Mouse (Mus musculus) fibroblast of lung, adult 2 months (primary cell): ENCODE data around the gene Cabp7.

Experiments
- DNase-seq: peaks from one replicate; pipeline ENCODE4 v3.0.0-alpha.2; 2011; ENCODE audit warnings: low read depth

Gene Cabp7

DNA sequence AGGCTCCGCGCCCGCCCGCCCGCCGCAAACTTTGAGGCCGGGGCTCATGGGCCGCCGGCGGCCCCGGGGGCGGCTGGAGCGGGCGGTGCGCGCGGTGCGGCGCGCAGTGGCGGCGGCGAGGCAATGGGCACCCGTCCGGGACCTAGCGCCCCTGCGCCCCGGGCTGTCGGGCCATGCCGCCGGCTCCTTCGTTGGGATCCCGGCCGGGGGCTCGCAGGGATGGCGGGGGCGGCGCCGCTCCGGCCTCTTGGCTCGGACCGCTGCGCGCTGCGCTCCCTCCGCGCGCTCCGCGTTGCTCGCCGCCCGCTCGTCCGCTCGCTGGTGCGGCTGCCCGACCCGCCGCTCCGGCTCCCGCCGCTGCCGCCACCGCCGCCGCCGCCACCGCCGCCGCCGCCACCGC lies at the start of gene Cabp7:
Cabp7 (minus strand) TSS at position 46 of the 400 bp plus-strand sequence.
- no peak for DNase-seq

DNA sequence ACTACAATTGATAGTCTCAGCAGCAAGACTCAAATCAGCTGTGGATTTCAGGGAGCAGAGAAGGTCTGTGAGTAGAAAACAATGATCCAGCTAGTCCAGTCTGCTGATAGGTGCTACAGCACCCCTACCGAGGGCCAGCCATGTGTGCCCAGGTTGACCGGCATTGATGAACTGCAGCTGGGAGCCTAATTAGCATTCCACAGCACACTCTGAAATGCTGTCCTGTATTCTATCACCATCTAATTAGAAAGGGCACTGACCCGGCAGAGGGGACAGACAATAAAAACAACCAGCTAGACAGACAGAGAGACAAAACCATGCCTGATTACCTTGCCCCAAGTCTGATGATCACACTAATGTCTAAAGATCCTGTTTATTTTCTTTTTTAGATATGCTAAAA lies 46.4 kb upstream of the Cabp7 start:
- DNase-seq: no peak

DNA sequence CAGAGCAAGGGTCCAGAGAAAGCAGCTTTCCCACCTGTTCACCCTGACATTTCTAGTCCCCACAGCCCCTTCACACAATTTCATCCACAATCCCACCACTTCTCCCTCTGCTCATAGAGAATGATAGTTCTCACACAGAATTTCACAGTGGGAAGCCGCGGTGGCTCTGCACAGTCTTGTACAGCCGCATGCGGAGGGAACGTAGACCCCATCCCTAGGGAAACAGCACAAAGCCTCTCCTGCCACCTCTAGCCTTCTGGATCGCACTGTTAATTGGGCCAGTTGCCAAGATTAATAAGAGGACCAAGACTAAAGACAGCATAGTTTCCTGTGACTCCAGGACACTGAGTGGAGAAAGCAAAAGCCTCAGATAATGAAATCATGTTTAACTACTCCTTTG lies 45.0 kb upstream of the Cabp7 start:
- DNase-seq: no peak

DNA sequence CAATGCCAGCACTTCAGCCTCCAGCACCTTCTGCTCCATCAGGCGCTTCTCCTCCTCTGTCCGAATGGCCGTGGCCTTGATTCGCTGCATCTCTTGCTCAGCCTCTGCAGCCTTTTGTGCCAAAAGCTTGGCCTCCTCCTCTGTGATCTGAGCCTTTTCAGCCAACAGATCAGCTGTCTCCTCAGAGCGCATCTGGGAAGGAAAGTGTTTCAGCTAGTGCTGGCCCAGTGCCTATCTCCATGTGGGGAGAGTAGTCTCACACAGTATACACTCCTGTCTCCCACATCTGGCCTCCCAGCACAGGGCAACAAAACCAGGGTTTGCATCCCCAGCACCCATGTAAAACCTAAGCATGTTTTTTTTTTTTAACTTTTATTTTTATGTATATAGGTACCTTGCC lies 43.1 kb upstream of the Cabp7 start:
- no peak for DNase-seq

DNA sequence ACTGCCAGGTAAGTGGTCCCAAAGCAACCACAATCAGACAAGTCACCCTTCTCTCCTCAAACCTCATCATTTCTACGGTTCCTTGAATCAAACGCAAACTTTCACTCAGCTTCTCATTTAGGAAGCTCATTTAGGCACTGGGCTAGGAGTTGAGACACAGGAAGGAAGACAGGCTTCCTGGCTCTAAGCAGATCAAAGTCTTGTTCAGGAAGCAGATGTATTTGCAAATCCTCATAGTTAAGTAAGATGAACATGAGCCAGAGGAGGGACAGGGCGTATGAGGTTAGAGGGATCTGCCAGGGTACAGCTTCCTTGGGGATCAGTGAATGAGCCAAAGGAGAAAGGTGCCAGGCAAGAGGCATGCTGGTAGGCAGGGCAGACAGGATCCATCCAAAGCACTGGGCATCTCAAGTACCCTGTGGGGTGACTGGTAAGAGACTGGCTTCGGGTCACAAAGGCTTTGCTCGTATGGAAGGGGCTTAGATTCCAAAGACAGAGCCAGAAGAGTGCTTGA lies 38.1 kb upstream of the Cabp7 start:
- no peak for DNase-seq

DNA sequence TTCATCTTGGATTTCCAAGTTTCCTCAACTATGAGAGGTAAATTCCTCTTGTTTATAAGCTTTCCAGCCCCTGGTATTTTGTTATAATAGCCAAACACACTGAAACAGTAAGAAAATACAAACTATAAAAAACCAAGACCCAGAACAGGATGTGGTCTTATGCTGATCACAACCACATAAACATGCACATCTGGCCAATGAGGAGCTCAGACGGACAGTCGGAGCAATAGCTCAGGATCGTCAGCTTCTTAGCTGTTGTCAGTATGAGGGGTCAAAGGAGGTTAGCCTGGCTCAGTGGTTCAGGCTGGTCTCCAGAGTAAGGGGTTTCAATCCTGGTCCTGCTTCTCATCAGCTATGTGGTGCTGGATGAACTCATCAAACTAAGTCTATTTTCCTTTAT lies 36.5 kb upstream of the Cabp7 start:
- no peak for DNase-seq

DNA sequence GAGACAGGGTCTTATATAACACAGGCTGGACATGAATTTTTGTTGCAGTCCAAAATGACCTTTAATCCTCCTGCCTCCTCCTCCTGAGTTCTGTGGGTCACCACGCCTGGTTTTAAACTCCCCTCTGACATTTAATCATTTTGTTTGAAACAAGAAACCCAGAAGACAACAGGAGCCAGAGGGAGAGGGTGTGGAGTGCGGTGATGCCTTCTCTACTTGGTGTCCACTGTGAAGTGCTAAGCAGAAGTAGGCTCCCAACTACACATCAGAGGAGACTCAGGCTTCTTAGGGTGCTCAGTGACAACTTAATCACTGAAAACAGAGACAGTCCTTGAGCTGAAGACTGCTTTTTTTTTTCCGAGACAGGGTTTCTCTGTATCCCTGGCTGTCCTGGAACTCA lies 34.3 kb upstream of the Cabp7 start:
- no peak for DNase-seq

DNA sequence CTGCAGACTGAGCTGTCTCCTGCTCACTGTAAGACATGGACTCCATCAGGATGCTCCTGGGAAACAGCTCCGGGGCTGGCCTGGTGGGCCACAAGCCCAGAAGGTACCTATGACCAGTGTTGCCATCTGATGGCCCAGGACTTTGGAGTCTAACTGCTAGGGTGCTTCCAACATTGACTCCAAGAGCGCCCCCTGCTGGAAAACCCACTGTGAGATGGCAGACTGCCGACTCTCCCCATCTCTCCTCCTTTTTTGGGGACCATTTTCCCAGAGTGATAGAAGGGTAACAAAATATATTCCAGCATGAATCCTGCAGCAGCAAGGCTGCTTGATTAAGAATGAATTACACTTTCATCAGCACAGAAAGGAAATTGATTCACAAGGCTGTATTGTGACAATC lies 26.3 kb upstream of the Cabp7 start:
- DNase-seq: no peak

DNA sequence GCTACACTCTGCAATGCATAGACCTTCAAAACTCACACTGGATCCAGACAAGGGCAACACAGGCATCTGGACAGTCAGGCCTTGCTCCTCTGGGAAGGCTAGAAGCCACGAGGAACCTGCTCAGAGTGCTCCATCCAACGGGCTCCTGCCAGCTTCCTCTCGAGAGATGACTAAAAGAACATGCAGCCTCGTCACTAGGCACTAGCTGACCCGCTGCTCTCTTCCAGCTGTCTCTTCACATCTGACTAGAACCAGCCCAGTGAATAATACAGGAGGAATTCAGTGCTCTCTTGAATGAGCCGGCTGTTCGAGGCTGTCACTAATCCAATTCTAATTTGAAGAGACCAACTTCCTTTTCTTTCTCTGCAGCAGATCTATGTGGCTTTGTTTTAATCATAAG lies 25.2 kb upstream of the Cabp7 start:
- DNase-seq: peak; percentile 32

DNA sequence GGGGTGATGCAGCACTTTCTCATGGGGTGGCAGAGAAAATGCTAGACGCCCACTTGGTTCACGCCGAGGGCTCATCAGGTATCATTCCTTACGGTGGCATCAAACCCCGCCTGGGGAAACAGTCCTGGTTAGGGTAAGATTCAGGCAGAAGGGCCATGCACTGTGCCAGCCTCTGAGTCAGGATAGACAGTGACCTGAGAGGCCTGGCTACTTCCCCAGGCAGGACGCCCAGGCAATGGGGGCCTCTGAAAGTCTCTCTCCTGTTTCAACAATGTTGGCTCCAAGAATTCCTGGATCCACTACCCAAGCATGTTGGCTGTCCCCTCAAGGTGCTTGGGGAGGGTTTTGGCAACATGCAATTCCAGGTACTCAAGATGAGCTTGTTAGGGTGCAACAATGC lies 23.3 kb upstream of the Cabp7 start:
- DNase-seq: no peak

DNA sequence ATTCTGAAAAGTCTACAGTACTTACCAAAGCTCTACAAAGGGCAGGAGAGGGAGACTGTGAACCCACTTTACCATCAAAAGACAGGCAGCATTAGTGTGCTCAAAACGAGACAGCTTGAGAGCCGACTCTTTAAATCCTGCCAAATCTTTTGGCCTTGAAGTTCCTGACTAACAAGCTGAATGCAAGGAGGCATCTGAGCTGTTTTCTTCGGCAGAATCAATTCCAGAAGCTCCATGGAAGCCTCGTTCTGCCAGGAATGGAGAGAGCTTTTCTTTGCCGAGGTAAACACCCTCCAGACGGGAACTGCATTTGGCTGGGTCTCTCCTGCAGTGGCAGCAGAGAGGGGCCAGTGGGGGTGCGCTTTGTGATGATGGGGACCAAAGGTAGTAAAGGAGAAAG lies 22.7 kb upstream of the Cabp7 start:
- DNase-seq: no peak

DNA sequence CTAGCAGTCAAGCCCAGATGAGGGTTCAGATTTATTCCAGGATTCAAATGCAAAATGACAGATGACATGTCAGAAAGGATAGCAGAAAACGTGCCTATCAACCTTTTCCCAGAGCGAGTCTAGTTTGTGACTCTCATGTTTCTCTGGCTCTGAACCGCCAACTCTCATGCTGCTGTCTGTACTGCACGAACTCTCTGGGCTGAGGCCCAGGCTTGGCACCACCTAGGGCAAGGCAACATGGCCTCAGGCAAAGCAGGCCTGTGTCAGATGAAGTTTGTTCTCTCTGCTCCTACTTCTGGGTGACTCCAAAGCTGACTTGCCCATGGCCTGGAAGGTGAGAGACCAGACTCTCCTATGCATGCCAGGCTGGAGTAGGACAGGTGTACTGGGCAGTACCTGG lies 21.8 kb upstream of the Cabp7 start:
- DNase-seq: no peak

DNA sequence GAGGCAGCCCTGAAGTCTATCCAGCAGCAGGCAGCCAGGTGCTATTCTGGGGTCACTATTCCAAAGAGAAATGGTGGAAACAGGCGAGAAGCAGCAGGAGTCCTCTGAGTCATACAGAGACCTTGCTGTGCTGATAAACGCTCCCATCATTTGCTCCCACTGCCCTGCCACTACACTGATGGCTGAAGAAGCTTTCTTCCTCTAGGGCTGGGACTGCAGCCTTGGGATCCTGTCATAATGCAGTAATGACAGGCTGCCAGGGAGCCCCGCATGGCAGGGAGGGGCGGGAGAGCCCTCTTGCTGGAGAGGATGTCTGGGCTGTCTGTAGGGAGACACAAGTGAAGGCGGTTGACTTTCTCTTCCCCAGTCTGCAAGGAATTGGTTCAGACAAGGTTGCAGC lies 17.9 kb upstream of the Cabp7 start:
- DNase-seq: no peak

DNA sequence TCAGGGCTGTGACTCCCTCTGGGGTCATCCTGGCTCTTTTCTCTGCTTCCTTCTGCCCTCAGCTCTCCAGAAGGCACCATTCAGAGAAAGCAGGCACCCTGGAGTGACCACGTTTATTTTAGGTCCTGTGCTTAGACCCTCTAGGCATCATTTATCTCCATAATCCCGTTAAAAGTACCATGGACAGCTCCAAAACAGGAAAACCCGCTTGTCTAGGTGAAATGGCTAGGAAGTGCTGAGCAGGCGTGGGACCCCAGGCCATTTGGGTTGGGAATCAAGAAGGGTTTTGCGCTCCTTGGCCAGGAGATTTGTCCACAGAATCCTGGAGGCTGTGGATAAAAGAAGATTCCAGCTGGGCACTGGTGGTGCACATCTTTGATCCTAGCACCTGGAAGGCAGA lies 17.1 kb upstream of the Cabp7 start:
- no peak for DNase-seq

DNA sequence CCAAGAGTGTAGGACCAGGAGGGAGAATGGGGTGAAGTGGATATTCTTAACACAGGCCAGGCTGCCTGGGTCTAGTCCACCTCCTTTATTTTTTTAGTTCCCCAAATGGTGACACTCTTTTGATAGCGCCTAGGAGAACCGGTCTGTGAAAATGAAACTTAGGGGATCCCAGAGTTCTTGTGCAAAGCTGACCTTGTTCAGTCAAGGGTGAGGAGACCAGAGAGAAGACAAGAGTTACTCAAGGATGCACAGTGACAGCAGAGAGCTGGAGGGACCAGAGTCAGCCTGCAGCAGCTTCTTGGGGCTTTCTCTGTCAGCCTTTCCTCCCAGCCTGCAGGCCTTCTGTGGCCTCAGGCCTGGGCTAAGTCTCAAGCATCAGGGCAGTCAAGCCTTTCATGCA lies 15.9 kb upstream of the Cabp7 start:
- DNase-seq: no peak

DNA sequence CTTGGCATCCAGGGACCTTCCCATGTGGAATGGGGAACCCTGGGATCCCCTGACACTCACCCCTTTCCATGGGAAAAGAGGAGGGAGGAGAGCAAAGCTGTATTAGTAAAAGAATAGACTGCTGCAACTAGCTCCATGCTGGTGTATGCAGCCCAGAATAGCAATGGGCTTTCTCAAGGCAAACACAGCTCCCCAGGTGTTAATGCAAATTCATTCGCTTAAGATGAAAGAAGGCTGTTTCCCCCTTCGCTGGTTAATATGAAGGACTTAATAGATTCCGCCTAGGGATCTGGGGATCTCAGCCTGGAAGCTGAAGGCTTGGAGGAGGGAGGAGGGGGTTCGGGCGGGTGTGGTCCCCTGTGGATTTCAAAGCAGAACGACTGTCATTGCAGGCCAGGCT lies 15.4 kb upstream of the Cabp7 start:
- no peak for DNase-seq

DNA sequence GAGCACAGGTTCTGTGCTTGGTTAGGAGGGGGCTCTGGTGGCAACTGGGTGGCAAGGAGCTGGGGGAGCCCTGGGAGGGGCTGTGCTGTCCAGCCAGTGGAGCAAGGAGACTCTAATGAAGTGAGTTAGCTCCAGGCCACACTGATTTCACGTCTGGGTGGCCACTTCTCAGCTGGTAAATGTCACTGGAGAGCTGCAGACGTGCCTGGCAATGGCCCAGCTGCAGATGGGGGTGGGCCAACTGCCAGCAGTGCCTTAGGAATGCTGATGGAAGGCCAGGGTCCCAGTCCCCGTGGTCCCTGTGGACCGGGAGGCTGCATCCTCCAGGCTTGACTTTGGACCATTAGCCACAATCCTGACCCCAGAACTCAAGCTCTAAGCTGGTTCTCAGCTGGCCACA lies 13.9 kb upstream of the Cabp7 start:
- DNase-seq: no peak

DNA sequence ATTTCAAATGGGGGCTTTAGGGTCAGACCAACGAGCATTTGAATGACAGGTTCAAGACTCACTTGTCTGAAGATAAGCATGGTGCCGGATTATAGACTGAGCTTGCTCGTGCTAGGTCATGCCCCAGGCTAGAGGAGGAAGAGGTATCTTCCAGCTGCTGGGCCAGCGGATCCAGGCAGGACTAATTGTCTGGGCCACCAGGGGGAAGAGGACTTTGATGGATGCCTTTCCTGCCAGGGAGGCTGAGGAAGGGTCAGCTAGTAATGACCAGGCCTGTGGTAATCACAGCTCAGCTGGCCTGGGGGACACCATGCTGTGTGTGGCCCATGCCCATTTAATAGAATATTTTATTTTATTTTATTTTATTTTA lies 11.2 kb upstream of the Cabp7 start:
- DNase-seq: no peak

DNA sequence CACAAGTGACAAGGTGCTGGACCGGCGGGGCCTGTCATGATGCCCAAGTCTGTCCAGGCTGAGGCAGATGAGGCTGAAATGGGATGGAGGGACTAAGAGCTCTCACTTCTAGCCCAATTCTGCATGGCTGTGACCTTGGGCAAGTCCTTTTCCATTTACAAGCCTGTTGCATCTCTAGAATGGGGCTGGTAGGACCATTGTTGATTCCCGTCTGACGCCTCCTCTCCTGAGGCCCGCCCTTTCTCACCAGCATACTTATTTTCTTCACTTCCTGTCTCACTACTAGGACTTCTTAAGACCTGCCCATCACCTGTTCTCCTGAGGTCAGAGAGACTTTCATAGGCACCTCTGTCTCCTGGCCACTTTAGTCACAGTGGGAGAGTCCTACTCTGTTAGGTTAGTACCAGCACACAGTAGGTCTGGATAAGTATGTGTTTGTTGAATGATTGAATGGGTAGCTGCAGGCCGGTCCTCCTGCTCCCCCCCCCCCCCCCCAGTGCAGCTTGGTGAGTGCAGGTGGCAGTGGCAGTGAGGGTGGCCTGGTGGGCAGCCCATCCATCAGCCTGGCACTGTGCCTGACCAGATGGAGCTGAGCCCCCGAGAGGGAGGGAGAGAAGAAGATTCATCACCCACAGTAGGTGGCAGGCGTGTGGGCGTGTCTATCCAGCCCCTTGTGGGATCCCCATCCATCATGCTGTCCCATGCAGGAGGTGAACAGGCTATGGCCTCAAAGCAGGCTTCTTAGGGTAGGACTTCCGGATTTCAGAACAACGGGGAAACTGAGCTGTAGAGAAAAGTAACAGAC lies 10.6 kb upstream of the Cabp7 start:
- no peak for DNase-seq

DNA sequence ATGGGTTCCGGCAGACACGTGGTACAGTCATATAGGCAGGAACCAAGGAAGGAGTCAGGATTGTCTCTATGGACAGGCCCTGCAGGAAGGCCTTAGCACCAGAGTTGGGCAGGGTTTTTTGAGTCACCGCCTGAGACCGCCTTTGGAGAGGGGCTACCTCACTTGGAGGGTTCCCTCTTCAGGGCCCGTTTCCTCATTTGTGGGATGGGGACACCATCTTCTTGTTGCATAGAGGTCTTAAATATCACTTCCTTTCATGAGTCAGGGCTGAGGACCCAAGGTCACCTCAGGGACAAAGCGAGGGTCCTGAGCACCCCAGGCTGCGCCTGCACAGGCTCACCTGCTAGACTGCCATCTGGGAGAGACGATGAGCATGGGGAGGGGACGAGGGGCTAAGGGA lies 9.9 kb upstream of the Cabp7 start:
- no peak for DNase-seq

DNA sequence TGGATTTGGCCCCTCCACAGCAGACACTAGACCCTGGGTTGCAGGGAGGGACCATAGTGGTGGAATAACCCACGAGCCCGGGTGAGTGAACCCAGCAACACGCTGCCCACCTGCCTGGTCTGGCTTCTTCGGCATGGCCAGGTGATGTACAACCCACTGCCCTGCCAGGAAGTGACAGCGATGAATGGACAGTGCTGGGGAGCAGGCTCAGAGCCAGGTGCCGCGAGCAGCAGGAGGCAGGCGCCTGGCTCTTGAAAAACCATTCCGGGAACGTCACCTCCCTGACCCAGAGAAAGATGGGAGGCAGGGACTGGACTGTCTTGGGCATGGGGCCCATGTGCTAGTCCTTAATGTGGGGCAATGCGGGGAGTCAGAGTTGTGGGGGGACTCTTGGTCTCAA lies 8.3 kb upstream of the Cabp7 start:
- DNase-seq: no peak

DNA sequence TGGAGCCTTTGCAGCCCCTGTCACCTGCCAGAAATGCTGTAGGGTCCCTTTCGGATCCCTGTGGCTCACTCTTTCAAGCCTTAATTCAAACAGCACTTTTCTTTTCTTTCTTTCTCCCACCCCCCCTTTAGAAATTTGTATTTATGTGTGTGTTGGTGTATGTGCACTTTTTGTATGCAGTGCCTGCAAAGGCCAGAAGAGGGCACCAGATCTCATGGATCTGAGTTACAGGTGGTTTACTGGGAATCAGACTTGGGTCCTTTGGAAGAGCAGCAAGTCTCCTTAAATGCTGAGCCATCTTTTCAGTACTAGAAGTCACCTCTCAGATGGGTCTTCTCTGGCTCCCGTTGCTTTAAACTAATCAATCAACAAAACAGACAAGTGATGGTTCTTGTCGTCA lies 7.5 kb upstream of the Cabp7 start:
- DNase-seq: no peak

DNA sequence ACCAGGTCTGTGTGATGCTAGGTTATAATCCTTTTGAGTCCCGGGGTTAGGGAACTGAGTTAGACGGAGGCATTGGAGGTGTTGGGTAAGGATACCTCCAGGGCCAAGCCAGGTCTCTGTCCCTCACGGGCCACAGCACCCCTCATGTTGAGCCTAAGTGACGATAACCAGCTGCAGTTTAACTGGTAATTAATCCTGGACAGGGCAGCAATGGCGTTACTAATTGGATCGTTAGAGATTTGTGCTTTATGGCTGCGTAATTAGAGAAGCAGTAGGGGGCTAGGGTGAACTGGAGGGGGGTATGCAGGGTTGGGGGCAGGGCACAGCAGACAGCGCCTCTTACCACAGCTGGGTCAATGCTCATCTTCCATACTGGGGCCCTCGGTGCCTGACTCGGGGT lies 6.3 kb upstream of the Cabp7 start:
- DNase-seq: no peak

DNA sequence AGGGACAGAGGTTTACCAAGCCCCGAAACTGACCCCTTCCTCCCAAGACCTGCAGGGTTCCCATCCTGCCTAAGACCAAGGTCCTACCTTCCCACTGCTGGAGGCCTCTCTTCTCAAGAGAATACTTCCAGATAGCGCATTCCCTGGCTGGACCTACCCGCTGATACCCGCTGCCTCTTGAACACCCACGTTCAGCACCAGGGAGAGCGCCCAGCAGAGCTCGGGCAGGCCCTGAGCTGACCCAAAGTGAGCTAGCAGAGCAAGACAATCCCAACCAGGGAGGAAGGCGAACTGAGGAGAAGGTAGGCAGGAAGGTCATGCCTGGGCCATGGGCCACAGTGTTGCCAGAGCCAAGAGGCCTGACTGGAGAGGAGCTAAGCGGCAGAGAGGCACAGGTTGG lies 3.7 kb upstream of the Cabp7 start:
- peak; percentile 19 for DNase-seq
